Mouse (Mus musculus): ENCODE results near the gene Elob.

Elob gene

GRCm38 (mm10) chr17:23829064-23829619 lies at the start of gene Elob:
TSS of gene Elob (minus strand) at chr17:23829136.
- in situ Hi-C loops (cut with MboI; ENCODE audit: low sequenced_read_pairs): no loop called here

GRCm38 (mm10) chr17:23877166-23877565 lies 48.2 kb upstream of the Elob start:
- in situ Hi-C loops (cut with MboI; ENCODE audit: low sequenced_read_pairs): no loop called here

DNA sequence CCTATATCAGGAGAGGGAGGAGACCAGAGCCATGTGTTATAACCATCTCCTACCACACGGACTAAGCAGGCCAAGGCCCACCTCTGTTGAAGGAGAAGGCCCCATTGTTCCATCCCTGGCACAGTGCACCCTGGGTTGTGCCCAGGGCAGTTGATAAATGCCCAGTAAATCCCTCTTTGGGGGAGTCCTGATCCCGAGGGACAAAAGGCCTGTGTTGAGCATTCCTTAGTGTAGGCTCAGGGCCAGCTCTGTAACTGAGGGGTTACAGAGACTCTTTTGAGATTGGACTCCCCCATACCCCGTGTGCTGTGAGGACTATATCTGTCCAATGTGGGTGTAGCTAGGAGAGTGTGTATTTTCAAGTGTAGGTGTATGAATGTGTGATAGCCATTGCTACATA lies 47.8 kb upstream of the Elob start:
- in situ Hi-C loops (cut with MboI; ENCODE audit: low sequenced_read_pairs): no loop called here

- in situ Hi-C loops (cut with MboI; ENCODE audit: low sequenced_read_pairs): loop anchor here (5.0 kb wide), 1 partner anchor 83 kb away; the partner anchor contains the start of gene Sbpl
These were observed 45.2 kb upstream of the Elob start for GRCm38 (mm10) chr17:23873884-23874856.

GRCm38 (mm10) chr17:23868513-23868912 lies 39.6 kb upstream of the Elob start:
- in situ Hi-C loops (cut with MboI; ENCODE audit: low sequenced_read_pairs): no loop called here

GRCm38 (mm10) chr17:23867756-23868155 lies 38.8 kb upstream of the Elob start, which contains the start of gene Prss21:
TSS of gene Prss21 (plus strand) at chr17:23868056.
- in situ Hi-C loops (cut with MboI; ENCODE audit: low sequenced_read_pairs): no loop called here

- in situ Hi-C loops (cut with MboI; ENCODE audit: low sequenced_read_pairs): no loop called here
These were observed 34.0 kb upstream of the Elob start for GRCm38 (mm10) chr17:23862926-23863325.

DNA sequence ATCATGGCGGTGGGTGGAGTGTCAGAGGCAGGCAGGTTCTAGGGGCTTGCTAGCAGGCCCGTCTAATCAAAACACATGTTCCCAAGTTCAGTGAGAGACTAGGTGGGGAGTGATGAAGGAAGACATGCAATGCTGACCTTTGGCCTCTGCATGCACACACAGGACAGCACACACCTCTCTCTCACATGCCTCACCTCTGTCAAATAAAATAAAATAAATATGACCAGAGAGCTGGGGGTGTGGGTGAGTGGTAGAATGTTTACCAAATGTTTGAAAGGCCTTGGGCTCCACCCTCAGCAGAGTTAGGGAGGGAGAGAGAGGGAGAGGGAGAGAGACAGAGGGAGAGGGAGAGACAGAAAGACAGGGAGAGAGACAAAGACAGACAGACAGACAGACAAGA lies 29.0 kb upstream of the Elob start:
- in situ Hi-C loops (cut with MboI; ENCODE audit: low sequenced_read_pairs): no loop called here

DNA sequence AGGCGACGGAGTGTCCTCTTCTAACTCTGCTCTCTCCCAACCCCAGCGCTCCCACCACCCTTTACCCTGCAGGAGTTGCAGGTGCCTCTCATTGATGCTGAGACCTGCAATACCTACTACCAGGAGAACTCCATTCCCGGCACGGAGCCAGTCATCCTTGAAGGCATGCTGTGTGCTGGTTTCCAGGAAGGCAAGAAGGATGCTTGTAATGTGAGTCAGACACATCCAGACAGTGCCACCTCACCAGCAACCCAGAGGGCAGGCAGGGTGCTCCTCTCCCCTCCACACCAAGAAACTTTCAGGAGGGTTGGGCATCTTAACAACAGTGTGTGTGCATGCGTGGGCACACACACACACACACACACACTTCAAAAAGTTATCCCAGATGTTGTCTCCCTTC lies 28.3 kb upstream of the Elob start:
- in situ Hi-C loops (cut with MboI; ENCODE audit: low sequenced_read_pairs): no loop called here

DNA sequence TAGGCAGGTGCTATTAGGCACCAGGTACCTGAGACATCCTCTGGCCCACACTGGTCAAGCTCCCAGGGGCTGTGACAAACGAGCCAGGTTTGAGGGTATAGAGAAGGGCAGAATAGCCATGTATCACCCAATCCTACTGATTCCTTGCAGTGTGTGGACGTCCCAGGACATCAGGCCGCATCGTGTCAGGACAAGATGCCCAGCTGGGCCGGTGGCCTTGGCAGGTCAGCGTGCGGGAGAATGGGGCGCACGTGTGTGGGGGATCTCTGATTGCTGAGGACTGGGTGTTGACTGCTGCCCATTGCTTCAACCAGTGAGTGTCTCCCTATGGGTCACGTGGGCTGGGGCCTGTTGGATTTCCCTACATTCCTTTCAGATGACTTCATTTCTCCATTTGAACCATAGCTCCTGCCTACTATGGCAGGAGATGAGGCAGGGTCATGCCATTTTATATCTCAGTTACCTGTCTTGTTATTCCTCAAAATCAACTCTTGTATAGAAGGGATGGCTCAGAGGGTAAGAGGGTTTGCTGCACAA lies 25.4 kb upstream of the Elob start:
- in situ Hi-C loops (cut with MboI; ENCODE audit: low sequenced_read_pairs): no loop called here

GRCm38 (mm10) chr17:23853292-23853691 lies 24.4 kb upstream of the Elob start:
- in situ Hi-C loops (cut with MboI; ENCODE audit: low sequenced_read_pairs): no loop called here

DNA sequence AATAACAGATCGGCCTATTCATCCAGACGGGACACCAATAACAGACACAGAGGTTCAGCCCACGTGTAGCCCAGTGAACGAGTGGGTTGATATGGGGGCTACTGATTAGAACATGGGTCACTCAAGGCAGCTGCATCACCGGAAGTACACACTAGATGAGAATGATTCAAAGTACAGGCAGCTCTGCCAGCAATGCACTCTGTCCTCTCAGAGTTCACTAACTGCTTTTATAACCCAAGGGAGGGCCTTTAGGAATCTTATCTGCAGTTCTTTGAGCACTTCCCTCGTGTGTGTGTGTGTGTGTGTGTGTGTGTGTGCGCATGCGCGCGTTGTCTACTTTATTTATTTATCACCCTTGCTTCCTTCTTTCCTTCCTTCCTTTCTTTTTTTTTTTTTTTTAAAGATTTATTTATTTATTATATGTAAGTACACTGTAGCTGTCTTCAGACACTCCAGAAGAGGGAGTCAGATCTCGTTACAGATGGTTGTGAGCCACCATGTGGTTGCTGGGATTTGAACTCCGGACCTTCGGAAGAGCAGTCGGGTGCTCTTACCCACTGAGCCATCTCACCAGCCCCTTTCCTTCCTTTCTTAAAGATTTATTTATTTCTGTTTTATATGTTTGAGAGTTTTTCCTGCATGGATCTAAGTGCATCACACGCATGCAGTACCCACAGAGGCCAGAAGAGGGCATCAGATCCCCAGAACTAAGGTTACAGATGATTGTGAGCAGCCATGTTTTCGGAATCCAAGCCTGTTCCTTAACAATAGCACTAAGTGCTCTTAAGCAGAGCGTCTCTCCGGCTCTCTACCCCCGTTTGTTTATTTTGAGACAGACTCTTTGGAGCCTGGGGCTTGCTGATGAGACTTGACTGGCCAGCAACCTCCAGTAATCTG lies 22.2 kb upstream of the Elob start:
- in situ Hi-C loops (cut with MboI; ENCODE audit: low sequenced_read_pairs): no loop called here

DNA sequence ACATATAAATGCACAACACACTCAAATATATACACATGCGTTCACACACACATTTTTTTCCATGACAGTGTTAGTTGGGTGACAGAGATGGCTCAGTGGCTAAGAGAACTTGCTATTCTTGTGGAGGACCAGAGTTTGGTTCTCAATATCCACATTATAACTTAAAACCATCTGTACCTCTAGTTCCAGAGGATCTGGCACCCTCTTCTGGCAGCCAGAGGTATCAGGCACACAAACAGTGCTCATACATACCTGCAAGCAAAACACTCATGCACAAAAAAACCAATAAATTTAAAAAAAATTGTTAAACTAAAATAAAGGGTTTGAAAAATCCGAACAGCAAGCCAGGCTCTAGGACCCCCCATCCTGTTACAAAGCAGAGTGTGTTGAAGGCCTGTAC lies 21.1 kb upstream of the Elob start:
- in situ Hi-C loops (cut with MboI; ENCODE audit: low sequenced_read_pairs): no loop called here

DNA sequence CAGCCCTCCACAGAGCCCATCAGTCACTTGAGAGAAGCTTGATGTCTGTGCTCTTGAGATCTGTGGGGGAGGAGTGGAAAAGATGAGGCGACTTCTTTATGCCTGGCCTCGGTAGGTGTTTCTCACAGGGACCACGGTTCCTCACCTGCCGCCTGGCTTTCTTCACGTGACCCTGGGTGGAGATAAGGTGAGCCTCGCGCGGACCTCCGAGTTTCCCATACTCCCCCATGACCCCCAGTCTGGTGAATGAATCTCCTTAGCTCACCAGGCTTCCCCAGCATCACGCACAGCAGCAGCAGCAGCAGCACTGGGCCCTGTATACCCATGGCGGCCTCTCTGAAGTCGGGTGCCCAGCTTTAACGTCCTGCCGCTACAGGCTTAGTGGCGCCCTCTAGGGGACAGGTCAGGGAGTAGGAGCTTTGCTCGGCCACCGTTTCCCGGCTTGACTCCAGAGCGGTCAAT lies 14.9 kb upstream of the Elob start, which contains the start of the genes Prss32 and Prss41:
TSS of gene Prss32 (plus strand) at position 44 of the 462 bp plus-strand sequence.
TSS of gene Prss41 (minus strand) at position 361 of the 462 bp plus-strand sequence.
- in situ Hi-C loops (cut with MboI; ENCODE audit: low sequenced_read_pairs): no loop called here

DNA sequence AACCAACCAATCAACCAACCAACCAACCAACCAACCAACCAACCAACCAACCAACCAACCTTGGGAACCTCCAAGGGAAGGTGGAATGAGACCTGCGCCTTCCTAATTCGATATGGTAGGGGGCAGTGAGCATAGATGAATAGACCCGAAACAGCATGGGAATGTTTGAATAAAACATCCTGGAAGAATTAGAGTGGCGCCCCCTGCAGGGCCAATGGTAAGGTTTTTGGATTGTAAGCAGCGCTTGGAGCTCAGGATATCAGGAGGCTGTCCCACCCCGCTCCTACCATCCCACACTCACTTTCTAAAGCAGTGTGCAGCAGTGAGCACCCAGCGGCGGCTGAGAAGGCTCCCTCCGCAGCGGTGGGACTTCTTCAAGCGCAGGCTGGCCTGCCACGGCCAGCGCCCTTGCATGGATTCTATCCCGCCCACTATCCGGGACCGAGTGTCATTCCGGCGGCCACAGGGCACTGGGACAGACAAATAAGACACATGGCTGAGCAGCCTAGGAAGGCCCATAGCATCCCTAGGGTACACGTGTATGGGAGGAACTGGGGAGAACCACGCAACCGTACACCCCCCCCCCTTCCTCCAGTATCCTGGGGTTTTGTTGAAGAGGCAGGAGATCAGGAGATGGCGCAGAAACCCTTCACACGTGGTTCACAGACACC lies 14.3 kb upstream of the Elob start:
- in situ Hi-C loops (cut with MboI; ENCODE audit: low sequenced_read_pairs): no loop called here

GRCm38 (mm10) chr17:23841145-23841544 lies 12.2 kb upstream of the Elob start:
- in situ Hi-C loops (cut with MboI; ENCODE audit: low sequenced_read_pairs): no loop called here

DNA sequence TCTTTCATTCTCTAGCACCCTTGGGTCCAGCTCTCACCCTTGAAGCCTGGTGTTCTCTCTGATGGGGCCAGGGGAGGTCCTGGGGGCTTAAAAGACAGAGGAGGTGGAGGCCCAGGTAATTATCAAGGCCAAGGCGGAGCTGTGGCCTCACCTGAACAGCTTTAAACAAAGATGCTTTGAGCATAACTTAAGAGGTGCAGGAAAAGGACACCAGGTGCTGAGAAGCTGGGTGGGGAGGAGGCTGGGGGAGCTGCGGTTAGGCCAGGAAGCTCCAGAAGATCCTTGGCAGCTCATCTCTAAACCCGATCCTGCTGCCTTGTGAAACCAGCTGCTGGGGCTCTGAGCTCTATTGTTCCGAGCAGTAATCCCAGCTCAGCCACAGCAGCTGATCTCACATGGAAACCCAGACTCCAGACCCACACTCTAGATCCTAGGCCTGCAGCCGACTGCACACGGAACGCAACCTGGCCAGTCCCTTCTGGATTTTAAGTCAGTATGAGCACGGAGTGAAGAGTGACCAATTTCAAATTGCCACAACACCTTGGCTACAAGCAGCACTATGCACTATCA lies 7.2 kb upstream of the Elob start, which contains the start of gene Prss33:
TSS of gene Prss33 (minus strand) at position 51 of the 570 bp plus-strand sequence.
- in situ Hi-C loops (cut with MboI; ENCODE audit: low sequenced_read_pairs): no loop called here

- in situ Hi-C loops (cut with MboI; ENCODE audit: low sequenced_read_pairs): no loop called here
These were observed 2.3 kb upstream of the Elob start for GRCm38 (mm10) chr17:23831201-23831600.

- in situ Hi-C loops (cut with MboI; ENCODE audit: low sequenced_read_pairs): no loop called here
These were observed 500 bp downstream of the Elob start for GRCm38 (mm10) chr17:23828271-23829001.
